Mouse (Mus musculus) monocyte, adult 59 days (primary cell): ENCODE results near the gene Zfp94. TPM values are rescaled to one million over a fixed set of nuclear protein-coding genes. Genes with fewer than 3 reads are reported as not detected.

Experiments
- total RNA-seq, 2 experiments: library from RNA; stranded (reverse); gene quantifications; one replicate each; pipeline ENCODE4 v1.2.4; 2023

Zfp94 gene
- 1 to 10 TPM; 1.8 to 2.2 TPM for total RNA-seq

GRCm38 (mm10) chr7:24316567-24317092 is at the start of gene Zfp94:
TSS of gene Zfp94 (minus strand) at chr7:24316666.

DNA sequence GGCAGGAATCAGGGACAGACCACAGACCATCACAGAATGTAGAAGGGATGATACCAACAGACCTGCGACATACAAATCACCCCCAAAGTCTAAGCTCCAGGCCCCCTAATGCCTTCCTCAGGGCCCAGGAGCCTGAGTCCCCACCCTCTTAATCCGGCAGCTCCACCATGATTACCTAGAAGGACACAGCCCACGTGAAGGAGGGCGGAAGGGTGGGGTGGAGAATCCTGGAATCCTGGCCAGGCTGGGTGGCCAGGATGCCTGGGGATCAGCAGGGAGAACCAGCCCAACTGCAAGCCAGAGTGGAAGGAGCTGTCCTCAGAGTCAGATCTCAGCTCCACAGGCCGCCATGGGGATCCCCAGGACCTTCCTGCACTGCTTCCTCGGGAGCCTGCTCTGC is 32.4 kb upstream of the Zfp94 start, which contains the start of gene Lypd5:
Lypd5 (plus strand) TSS at position 301 of the 400 bp plus-strand sequence.

GRCm38 (mm10) chr7:24333304-24333986 is 17.0 kb upstream of the Zfp94 start, which contains the start of gene Tescl:
TSS of gene Tescl (minus strand) at chr7:24333936.

DNA sequence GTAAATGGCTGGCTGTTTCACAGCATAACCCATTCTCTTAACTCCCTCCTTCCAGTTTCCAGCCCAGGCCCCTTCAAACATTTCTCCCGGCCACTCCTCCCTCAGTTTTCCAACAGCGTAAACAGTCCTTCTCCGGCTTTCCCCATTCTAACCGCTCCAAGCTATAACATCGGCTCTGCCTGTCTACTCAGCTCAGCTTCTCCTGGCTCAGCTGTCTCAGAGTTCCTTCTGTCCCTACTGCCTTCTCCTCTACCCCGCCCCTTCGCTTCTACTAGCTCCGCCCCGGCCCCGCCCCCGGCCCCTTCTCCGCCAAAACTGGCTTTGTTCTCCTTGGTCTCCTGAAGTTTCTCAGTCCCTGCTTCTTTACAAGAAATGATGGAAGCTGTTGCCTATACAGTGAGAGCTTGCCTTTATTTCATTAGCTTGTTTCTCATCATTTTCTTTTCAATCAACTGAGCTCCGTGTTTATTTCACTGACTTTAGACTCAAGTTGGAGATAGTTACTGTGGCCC is 15.6 kb downstream of the Zfp94 start, which contains the start of gene Zfp61:
Zfp61 (minus strand) TSS at position 462 of the 512 bp plus-strand sequence.

GRCm38 (mm10) chr7:24270288-24270672 is 46.2 kb downstream of the Zfp94 start, which contains the start of gene Zfp93:
TSS of gene Zfp93 (plus strand) at chr7:24270420.

DNA sequence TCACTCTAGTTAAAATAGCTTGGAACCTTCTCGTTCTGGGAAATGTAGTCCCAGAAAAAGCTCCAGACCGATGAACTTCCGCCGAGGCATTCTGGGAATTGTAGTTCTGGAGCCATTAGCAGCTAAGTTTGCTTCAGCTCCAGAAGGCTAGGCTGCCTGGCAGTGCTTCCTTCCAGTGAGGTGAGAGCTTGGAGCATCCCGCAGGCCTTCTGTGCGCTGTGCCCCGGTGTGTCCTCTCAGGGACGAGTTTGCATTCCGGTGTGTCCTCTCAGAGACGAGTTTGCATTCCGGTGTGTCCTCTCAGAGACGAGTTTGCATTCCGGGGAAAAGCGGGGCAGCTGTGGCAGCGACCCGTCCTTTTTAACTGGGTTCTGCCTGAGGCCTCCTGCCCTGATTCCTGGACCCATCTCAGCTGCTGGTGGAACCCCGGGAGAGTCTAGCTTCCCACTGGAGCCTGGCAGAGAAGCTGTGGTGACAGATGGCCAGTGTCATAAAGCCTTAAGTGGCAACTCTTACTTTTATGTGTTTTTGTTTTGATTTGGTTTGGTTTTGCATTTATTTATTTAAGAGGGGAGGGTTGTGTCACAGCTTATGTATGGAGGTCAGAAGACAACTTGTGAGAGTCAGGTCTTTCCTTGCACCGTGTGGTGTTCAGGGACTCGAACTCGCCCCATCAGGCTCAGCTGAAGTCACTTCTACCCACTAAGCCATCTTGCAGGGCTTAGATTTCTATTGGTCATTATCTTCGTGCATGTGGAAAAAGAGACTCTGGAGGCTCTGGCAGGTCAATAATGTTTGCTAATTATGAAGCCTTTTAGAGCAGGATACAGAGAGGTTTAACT is 61.6 kb downstream of the Zfp94 start, which contains the start of gene Zfp108:
Zfp108 (plus strand) TSS at position 162 of the 842 bp plus-strand sequence.

Other genes starting within 250 kb of the Zfp94 start
- gene Zfp180, start 234.7 kb downstream of the Zfp94 start, total RNA-seq = 10 to 100 TPM; 18.8 to 20.5 TPM
- 1 to 10 TPM; 1.9 to 2.2 TPM for gene Zfp112, start 204.4 kb downstream of the Zfp94 start, total RNA-seq
- gene Zfp235, start 182.5 kb downstream of the Zfp94 start, total RNA-seq = 1 to 10 TPM; 4.7 to 5.1 TPM
- not detected for gene Zfp114, start 141.6 kb downstream of the Zfp94 start, total RNA-seq
- gene Zfp111, start 105.2 kb downstream of the Zfp94 start, total RNA-seq = 1 to 10 TPM; 3.3 to 4.2 TPM
- 1 to 10 TPM; 2.3 to 2.6 TPM for gene Zfp109, start 79.1 kb downstream of the Zfp94 start, total RNA-seq
- under 1 TPM; 0.46 to 0.50 TPM for gene Zfp108, start 61.9 kb downstream of the Zfp94 start, total RNA-seq
- gene Zfp93, start 46.2 kb downstream of the Zfp94 start, total RNA-seq = under 1 TPM; 0.13 to 0.91 TPM
- 1 to 10 TPM; 5.7 to 8.2 TPM for gene Zfp61, start 15.4 kb downstream of the Zfp94 start, total RNA-seq
- gene Tescl, start 17.3 kb upstream of the Zfp94 start, total RNA-seq = not detected
- gene Lypd5, start 32.5 kb upstream of the Zfp94 start, total RNA-seq = not detected
- gene Kcnn4, start 53.6 kb upstream of the Zfp94 start, total RNA-seq = 10 to 100 TPM; 12.7 to 20.6 TPM
- gene Smg9, start 83.0 kb upstream of the Zfp94 start, total RNA-seq = 10 to 100 TPM; 55.8 to 62.5 TPM
- gene Irgc1, start 135.6 kb upstream of the Zfp94 start, total RNA-seq = 1 to 10 TPM; 3.3 to 8.2 TPM
- 100 to 1,000 TPM; 744 to 846 TPM for gene Plaur, start 145.8 kb upstream of the Zfp94 start, total RNA-seq
- gene Cadm4, start 165.4 kb upstream of the Zfp94 start, total RNA-seq = not detected
- gene Zfp428, start 190.3 kb upstream of the Zfp94 start, total RNA-seq = under 1 TPM; 0.55 to 0.61 TPM
- gene AC161166.1, start 195.8 kb upstream of the Zfp94 start, total RNA-seq = not detected
- gene Irgq, start 214.0 kb upstream of the Zfp94 start, total RNA-seq = 1 to 10 TPM; 6.0 to 6.3 TPM
- not detected for gene Pinlyp, start 229.5 kb upstream of the Zfp94 start, total RNA-seq
- gene Xrcc1, start 229.6 kb upstream of the Zfp94 start, total RNA-seq = 10 to 100 TPM; 35.1 to 39.1 TPM